Mouse (Mus musculus): Measurements from ENCODE around the gene Olfr1416. TPM values are rescaled to one million over a fixed set of nuclear protein-coding genes. Genes with fewer than 3 reads are reported as not detected.

Gene Olfr1416
- polyA plus RNA-seq, 1 experiment from 2014 or later = not detected

GRCm38 (mm10) chr1:92473165-92474041, 11.5 kb downstream of the Olfr1416 start, which contains the start of gene Ndufa10:
Gene Ndufa10 (minus strand): TSS chr1:92473860.
- under 1% methylated on average over 67 of the region's 67 CpGs for WGBS
- ATAC-seq (ENCODE audit: insufficient read depth, low FRiP score, low TSS enrichment) = peak; percentile 92
- Histone ChIP-seq H3K4me1 (ENCODE audit: control insufficient read depth, insufficient read depth, low read length) (peaks cover 6% of the 10 kb centered on the region; the same call in 1 of the 2 replicates), H3K9me3 (ENCODE audit: control insufficient read depth, low read length) (no peaks in the 10 kb centered on the region), H3K4me2 (ENCODE audit: low read depth) (peak within 1 kb of the TSS; percentile 92), H3K4me3 (ENCODE audit: low read depth, low read length) (peak within 1 kb of the TSS; percentile 97), H3K27ac (ENCODE audit: low read depth, low read length) (peak within 1 kb of the TSS; percentile 67; the same call in 1 of the 2 replicates), H3K27me3 (ENCODE audit: control insufficient read depth, insufficient read depth, low read length) (no peaks in the 10 kb centered on the region), H3K36me3 (ENCODE audit: control insufficient read depth, insufficient read depth, low read length) (peaks cover 2% of the 10 kb centered on the region; the same call in 1 of the 2 replicates), H3K9ac (ENCODE audit: low read length) (peak within 1 kb of the TSS; percentile 95)
- DNase-seq (ENCODE audit: low spot score) = peak; percentile 94

- DNase-seq (ENCODE audit: low spot score) (no peak), ATAC-seq (ENCODE audit: insufficient read depth, low FRiP score, low TSS enrichment) (no peak)
- Histone ChIP-seq H3K4me3 (ENCODE audit: low read depth, low read length) (no peak overlapping the region), H3K9ac (ENCODE audit: low read length) (no peak overlapping the region), H3K27me3 (ENCODE audit: control insufficient read depth, insufficient read depth, low read length) (no peaks in the 10 kb centered on the region), H3K4me1 (ENCODE audit: control insufficient read depth, insufficient read depth, low read length) (peaks cover 6% of the 10 kb centered on the region; the same call in 1 of the 2 replicates), H3K9me3 (ENCODE audit: control insufficient read depth, low read length) (no peaks in the 10 kb centered on the region), H3K4me2 (ENCODE audit: low read depth) (no peak overlapping the region), H3K36me3 (ENCODE audit: control insufficient read depth, insufficient read depth, low read length) (peaks cover 14% of the 10 kb centered on the region), H3K27ac (ENCODE audit: low read depth, low read length) (no peak overlapping the region)
- WGBS = 92% methylated on average over 4 of the region's 4 CpGs
Measured at GRCm38 (mm10) chr1:92468891-92469290, 16.0 kb downstream of the Olfr1416 start.

- ATAC-seq (ENCODE audit: insufficient read depth, low FRiP score, low TSS enrichment) (no peak), DNase-seq (ENCODE audit: low spot score) (no peak)
- H3K27ac ChIP-seq (ENCODE audit: low read depth, low read length) = no peak overlapping the region
- H3K4me2 ChIP-seq (ENCODE audit: low read depth) = no peak overlapping the region
- peaks cover 20% of the 10 kb centered on the region for H3K36me3 ChIP-seq (ENCODE audit: control insufficient read depth, insufficient read depth, low read length)
- WGBS = 91% methylated on average over 6 of the region's 6 CpGs
- no peaks in the 10 kb centered on the region for H3K4me1 ChIP-seq (ENCODE audit: control insufficient read depth, insufficient read depth, low read length)
- H3K27me3 ChIP-seq (ENCODE audit: control insufficient read depth, insufficient read depth, low read length) = no peaks in the 10 kb centered on the region
- no peak overlapping the region for H3K4me3 ChIP-seq (ENCODE audit: low read depth, low read length)
- no peak overlapping the region for H3K9ac ChIP-seq (ENCODE audit: low read length)
- H3K9me3 ChIP-seq (ENCODE audit: control insufficient read depth, low read length) = no peaks in the 10 kb centered on the region
Measured at GRCm38 (mm10) chr1:92458416-92458815, 26.5 kb downstream of the Olfr1416 start.

GRCm38 (mm10) chr1:92457758-92458157, 27.2 kb downstream of the Olfr1416 start:
- H3K4me2 ChIP-seq (ENCODE audit: low read depth) = no peak overlapping the region
- no peak overlapping the region for H3K27ac ChIP-seq (ENCODE audit: low read depth, low read length)
- no peak for DNase-seq (ENCODE audit: low spot score)
- H3K36me3 ChIP-seq (ENCODE audit: control insufficient read depth, insufficient read depth, low read length) = peaks cover 20% of the 10 kb centered on the region
- no peaks in the 10 kb centered on the region for H3K27me3 ChIP-seq (ENCODE audit: control insufficient read depth, insufficient read depth, low read length)
- no peak overlapping the region for H3K9ac ChIP-seq (ENCODE audit: low read length)
- H3K4me3 ChIP-seq (ENCODE audit: low read depth, low read length) = no peak overlapping the region
- no peaks in the 10 kb centered on the region for H3K4me1 ChIP-seq (ENCODE audit: control insufficient read depth, insufficient read depth, low read length)
- H3K9me3 ChIP-seq (ENCODE audit: control insufficient read depth, low read length) = no peaks in the 10 kb centered on the region
- no peak for ATAC-seq (ENCODE audit: insufficient read depth, low FRiP score, low TSS enrichment)

GRCm38 (mm10) chr1:92453751-92454445, 31.0 kb downstream of the Olfr1416 start:
- 77% methylated on average over 8 of the region's 8 CpGs for whole genome bisulfite sequencing
- DNase-seq (ENCODE audit: low spot score) = no peak
- H3K27me3 ChIP-seq (ENCODE audit: control insufficient read depth, insufficient read depth, low read length) = no peaks in the 10 kb centered on the region
- no peak overlapping the region for H3K27ac ChIP-seq (ENCODE audit: low read depth, low read length)
- no peak overlapping the region for H3K9ac ChIP-seq (ENCODE audit: low read length)
- H3K36me3 ChIP-seq (ENCODE audit: control insufficient read depth, insufficient read depth, low read length) = peaks cover 12% of the 10 kb centered on the region
- no peaks in the 10 kb centered on the region for H3K4me1 ChIP-seq (ENCODE audit: control insufficient read depth, insufficient read depth, low read length)
- H3K4me3 ChIP-seq (ENCODE audit: low read depth, low read length) = no peak overlapping the region
- no peak for ATAC-seq (ENCODE audit: insufficient read depth, low FRiP score, low TSS enrichment)
- no peak overlapping the region for H3K4me2 ChIP-seq (ENCODE audit: low read depth)
- H3K9me3 ChIP-seq (ENCODE audit: control insufficient read depth, low read length) = no peaks in the 10 kb centered on the region

GRCm38 (mm10) chr1:92448293-92448692, 36.6 kb downstream of the Olfr1416 start:
- WGBS = 90% methylated on average over 3 of the region's 3 CpGs
- Histone ChIP-seq H3K9ac (ENCODE audit: low read length) (no peak overlapping the region), H3K4me3 (ENCODE audit: low read depth, low read length) (no peak overlapping the region), H3K27ac (ENCODE audit: low read depth, low read length) (no peak overlapping the region), H3K9me3 (ENCODE audit: control insufficient read depth, low read length) (no peaks in the 10 kb centered on the region), H3K27me3 (ENCODE audit: control insufficient read depth, insufficient read depth, low read length) (no peaks in the 10 kb centered on the region), H3K4me2 (ENCODE audit: low read depth) (no peak overlapping the region), H3K4me1 (ENCODE audit: control insufficient read depth, insufficient read depth, low read length) (no peaks in the 10 kb centered on the region), H3K36me3 (ENCODE audit: control insufficient read depth, insufficient read depth, low read length) (peaks cover 6% of the 10 kb centered on the region; the same call in 1 of the 2 replicates)
- ATAC-seq (ENCODE audit: insufficient read depth, low FRiP score, low TSS enrichment) (no peak), DNase-seq (ENCODE audit: low spot score) (no peak)

- no peak overlapping the region for H3K27ac ChIP-seq (ENCODE audit: low read depth, low read length)
- H3K9ac ChIP-seq (ENCODE audit: low read length) = no peak overlapping the region
- ATAC-seq (ENCODE audit: insufficient read depth, low FRiP score, low TSS enrichment) = no peak
- H3K36me3 ChIP-seq (ENCODE audit: control insufficient read depth, insufficient read depth, low read length) = peaks cover 11% of the 10 kb centered on the region
- no peak overlapping the region for H3K4me3 ChIP-seq (ENCODE audit: low read depth, low read length)
- H3K9me3 ChIP-seq (ENCODE audit: control insufficient read depth, low read length) = no peaks in the 10 kb centered on the region
- H3K4me1 ChIP-seq (ENCODE audit: control insufficient read depth, insufficient read depth, low read length) = no peaks in the 10 kb centered on the region; the same call in 1 of the 2 replicates
- no peak overlapping the region for H3K4me2 ChIP-seq (ENCODE audit: low read depth)
- no peaks in the 10 kb centered on the region for H3K27me3 ChIP-seq (ENCODE audit: control insufficient read depth, insufficient read depth, low read length)
- no peak for DNase-seq (ENCODE audit: low spot score)
- 84% methylated on average over 6 of the region's 6 CpGs for WGBS
Measured at GRCm38 (mm10) chr1:92441453-92442063, 43.4 kb downstream of the Olfr1416 start.

GRCm38 (mm10) chr1:92440066-92440750, 44.7 kb downstream of the Olfr1416 start:
- Histone ChIP-seq H3K36me3 (ENCODE audit: control insufficient read depth, insufficient read depth, low read length) (peaks cover 8% of the 10 kb centered on the region), H3K27ac (ENCODE audit: low read depth, low read length) (no peak overlapping the region)

More at GRCm38 (mm10) chr1:92440066-92440750, 44.7 kb downstream of the Olfr1416 start:
- 92% methylated on average over 9 of the region's 9 CpGs for WGBS
- no peaks in the 10 kb centered on the region for H3K27me3 ChIP-seq (ENCODE audit: control insufficient read depth, insufficient read depth, low read length)
- DNase-seq (ENCODE audit: low spot score) (no peak), ATAC-seq (ENCODE audit: insufficient read depth, low FRiP score, low TSS enrichment) (no peak)
- no peaks in the 10 kb centered on the region; the same call in 1 of the 2 replicates for H3K4me1 ChIP-seq (ENCODE audit: control insufficient read depth, insufficient read depth, low read length)
- no peak overlapping the region for H3K9ac ChIP-seq (ENCODE audit: low read length)
- no peak overlapping the region for H3K4me2 ChIP-seq (ENCODE audit: low read depth)
- no peaks in the 10 kb centered on the region for H3K9me3 ChIP-seq (ENCODE audit: control insufficient read depth, low read length)
- H3K4me3 ChIP-seq (ENCODE audit: low read depth, low read length) = no peak overlapping the region
